Mouse (Mus musculus) CH12.LX (cell line): Measurements from ENCODE around the gene Cngb1. TPM values are rescaled to one million over a fixed set of nuclear protein-coding genes. Genes with fewer than 3 reads are reported as not detected.

Experiments used
- DNase-seq: peaks from one replicate; pipeline ENCODE4 v3.0.0-alpha.2; 2013; ENCODE audit errors: extremely low read depth
- H3K27ac ChIP-seq: 2 replicates; pipeline ENCODE4 v1.5.1; 2012; ENCODE audit warnings: low read depth, mild to moderate bottlenecking, control low read depth, moderate library complexity; ENCODE audit not compliant: insufficient read depth
- H3K27me3 ChIP-seq: replicated peaks from 2 replicates; pipeline ENCODE3; 2012; ENCODE audit warnings: inconsistent platforms
- H3K36me3 ChIP-seq, 2 experiments: replicated peaks in 1 of 2; 2 replicates each; pipeline versions ENCODE3 to v1.6.1; 2012; ENCODE audit warnings: inconsistent platforms in 1 of 2, low read length in 1 of 2, mild to moderate bottlenecking in 1 of 2, mixed read lengths in 1 of 2, moderate library complexity in 1 of 2; ENCODE audit not compliant: control insufficient read depth in 1 of 2, insufficient read depth in 1 of 2
- H3K4me1 ChIP-seq, 2 experiments: 2 replicates each; pipeline ENCODE4 v1.6.1; 2012; ENCODE audit warnings: inconsistent platforms in 1 of 2, moderate library complexity in 1 of 2; ENCODE audit not compliant: insufficient read depth in 2 of 2, control insufficient read depth in 1 of 2
- H3K4me2 ChIP-seq: 2 replicates; pipeline ENCODE4 v1.6.1; 2012; ENCODE audit warnings: low read depth, mild to moderate bottlenecking, control low read depth; ENCODE audit not compliant: poor library complexity, insufficient read depth, severe bottlenecking
- H3K4me3 ChIP-seq, 3 experiments: fragments of 150-350 bp in 1 of 3; sonication (generic) in 1 of 3; replicated peaks in 1 of 3; 2 replicates each; pipeline versions ENCODE3 to v1.5.1; 2011 to 2012; ENCODE audit warnings: low read depth in 2 of 3, low read length in 2 of 3, mild to moderate bottlenecking in 2 of 3, moderate library complexity in 2 of 3, control low read depth in 1 of 3, improper control_type of control experiment in 1 of 3, inconsistent platforms in 1 of 3, mixed read lengths in 1 of 3; ENCODE audit not compliant: poor library complexity in 1 of 3
- H3K79me2 ChIP-seq: replicated peaks from 2 replicates; pipeline ENCODE4 v1.6.1; 2012; ENCODE audit warnings: mild to moderate bottlenecking, moderate library complexity; ENCODE audit not compliant: control insufficient read depth, poor library complexity, insufficient read depth, severe bottlenecking; ENCODE audit errors: extremely low read depth
- H3K9ac ChIP-seq: 2 replicates; pipeline ENCODE4 v1.6.1; 2012; ENCODE audit warnings: low read depth, mild to moderate bottlenecking, control low read depth, moderate library complexity; ENCODE audit not compliant: insufficient read depth
- H3K9me3 ChIP-seq: replicated peaks from 2 replicates; pipeline ENCODE3; 2012; ENCODE audit warnings: low read length, inconsistent platforms, mixed read lengths
- CHD1 ChIP-seq: IDR thresholded peaks from 2 replicates; pipeline ENCODE4 v1.6.1; 2012; ENCODE audit warnings: low read depth, low read length, improper control_type of control experiment, inconsistent platforms
- CHD2 ChIP-seq: IDR thresholded peaks from 2 replicates; pipeline ENCODE4 v1.6.1; 2011; ENCODE audit warnings: low read length, improper control_type of control experiment
- CTCF ChIP-seq, 2 experiments: IDR thresholded peaks in 1 of 2; conservative IDR thresholded peaks in 1 of 2; 2 replicates each; pipeline ENCODE4 v1.5.1; 2011 to 2012; ENCODE audit warnings: low read depth in 2 of 2, low read length in 2 of 2, improper control_type of control experiment in 1 of 2, inconsistent platforms in 1 of 2, mild to moderate bottlenecking in 1 of 2, moderate library complexity in 1 of 2
- E2F4 ChIP-seq: IDR thresholded peaks from 2 replicates; pipeline ENCODE4 v1.6.1; 2011; ENCODE audit warnings: low read depth, low read length, improper control_type of control experiment; ENCODE audit not compliant: insufficient replicate concordance
- ETS1 ChIP-seq: conservative IDR thresholded peaks from 2 replicates; pipeline ENCODE4 v1.6.1; 2012; ENCODE audit warnings: low read depth, mild to moderate bottlenecking, inconsistent platforms, low read length, improper control_type of control experiment, moderate library complexity
- GABPA ChIP-seq: IDR thresholded peaks from 2 replicates; pipeline ENCODE4 v1.6.1; 2012; ENCODE audit warnings: low read depth, low read length, improper control_type of control experiment, inconsistent platforms; ENCODE audit not compliant: insufficient replicate concordance
- HCFC1 ChIP-seq: IDR thresholded peaks from 2 replicates; pipeline ENCODE4 v1.6.1; 2012; ENCODE audit warnings: low read depth, mild to moderate bottlenecking, inconsistent platforms, low read length, improper control_type of control experiment
- IRF4 ChIP-seq: IDR thresholded peaks from 2 replicates; pipeline ENCODE4 v1.6.1; 2014; ENCODE audit warnings: low read depth, mild to moderate bottlenecking, inconsistent platforms, low read length, improper control_type of control experiment
- JUN ChIP-seq: IDR thresholded peaks from 2 replicates; pipeline ENCODE4 v1.6.1; 2011; ENCODE audit warnings: low read depth, mild to moderate bottlenecking, low read length, improper control_type of control experiment, moderate library complexity; ENCODE audit not compliant: insufficient read depth
- JUND ChIP-seq: conservative IDR thresholded peaks from 2 replicates; pipeline ENCODE4 v1.6.1; 2011; ENCODE audit warnings: low read depth, low read length, improper control_type of control experiment
- MAX ChIP-seq: IDR thresholded peaks from 2 replicates; pipeline ENCODE4 v1.6.1; 2011; ENCODE audit warnings: low read length, improper control_type of control experiment
- MXI1 ChIP-seq: IDR thresholded peaks from 2 replicates; pipeline ENCODE4 v1.6.1; 2011; ENCODE audit warnings: mild to moderate bottlenecking, low read depth, low read length, improper control_type of control experiment
- MYC ChIP-seq: IDR thresholded peaks from 2 replicates; pipeline ENCODE4 v1.6.1; 2011; ENCODE audit warnings: low read depth, mild to moderate bottlenecking, improper control_type of control experiment, low read length
- NELFE ChIP-seq: IDR thresholded peaks from 2 replicates; pipeline ENCODE4 v1.6.1; 2011; ENCODE audit warnings: low read depth, low read length, improper control_type of control experiment
- NRF1 ChIP-seq: IDR thresholded peaks from 2 replicates; pipeline ENCODE4 v1.6.1; 2014; ENCODE audit warnings: low read depth, mild to moderate bottlenecking, inconsistent platforms, low read length, improper control_type of control experiment, moderate library complexity
- PAX5 ChIP-seq: IDR thresholded peaks from 2 replicates; pipeline ENCODE4 v1.6.1; 2012; ENCODE audit warnings: low read length, inconsistent platforms, mixed read lengths
- POLR2AphosphoS2 ChIP-seq: IDR thresholded peaks from 2 replicates; pipeline ENCODE4 v1.6.1; 2011; ENCODE audit warnings: low read depth, low read length, improper control_type of control experiment
- RAD21 ChIP-seq: IDR thresholded peaks from 2 replicates; pipeline ENCODE4 v1.6.1; 2011; ENCODE audit warnings: low read depth, mild to moderate bottlenecking, low read length, improper control_type of control experiment, moderate library complexity
- SMC3 ChIP-seq: IDR thresholded peaks from 2 replicates; pipeline ENCODE4 v1.6.1; 2011; ENCODE audit warnings: low read depth, low read length, improper control_type of control experiment
- USF1 ChIP-seq: IDR thresholded peaks from 2 replicates; pipeline ENCODE4 v1.6.1; 2014; ENCODE audit warnings: low read depth, mild to moderate bottlenecking, inconsistent platforms, low read length, improper control_type of control experiment
- ZMIZ1 ChIP-seq: IDR thresholded peaks from 2 replicates; pipeline ENCODE4 v1.6.1; 2012; ENCODE audit warnings: low read depth, mild to moderate bottlenecking, inconsistent platforms, low read length, improper control_type of control experiment
- ZNF384 ChIP-seq: IDR thresholded peaks from 2 replicates; pipeline ENCODE4 v1.6.1; 2012; ENCODE audit warnings: low read depth, low read length, improper control_type of control experiment, inconsistent platforms
- dilution Hi-C: fragments of 300-500 bp; cut with MboI; formaldehyde crosslinking; loops from 2 replicates; pipeline ENCODE4 v1.14.3; 2020; ENCODE audit warnings: low sequenced_read_pairs; ENCODE audit not compliant: extremely low pct_unique_long_range_greater_than_20kb, extremely low pct_ligation_motif_present
- in situ Hi-C: fragments of 300-500 bp; cut with MboI; formaldehyde crosslinking; loops from 3 replicates; pipeline ENCODE4 v1.14.3; 2019; ENCODE audit warnings: low sequenced_read_pairs, low pct_ligation_motif_present, low pct_unique_long_range_greater_than_20kb, mixed read lengths
- polyA plus RNA-seq: library from polyadenylated mRNA; unstranded; fragments of >175 nt; gene quantifications from 2 replicates; pipeline ENCODE4 v1.2.1, GENCODE M21; 2012; ENCODE audit warnings: low read depth; ENCODE audit not compliant: insufficient read length
- total RNA-seq, 2 experiments: library from RNA; depleted of rRNA; stranded (reverse); fragments of 300-350 nt in 1 of 2; fragments of >200 nt in 1 of 2; gene quantifications; 2 replicates each; pipeline ENCODE4 v1.2.3; 2012 to 2014

The Cngb1 gene
- total and polyA plus RNA-seq, 3 experiments, result not detected

GRCm38 (mm10) chr8:95312836-95313235 lies 6.5 kb upstream of the Cngb1 start:
- DNase-seq, result no peak
- no peaks in the 10 kb centered on the region for H3K36me3 ChIP-seq
- H3K4me1 ChIP-seq, result no peaks in the 10 kb centered on the region
- no peak overlapping the region for H3K4me2 ChIP-seq
- H3K9ac ChIP-seq, result no peak overlapping the region
- no peak overlapping the region for H3K27ac ChIP-seq
- H3K27me3 ChIP-seq, result peaks cover 18% of the 10 kb centered on the region
- H3K9me3 ChIP-seq, result no peaks in the 10 kb centered on the region
- dilution Hi-C loops, result no loop called here
- in situ Hi-C loops, result no loop called here
- H3K79me2 ChIP-seq, result no peaks in the 10 kb centered on the region
- TF ChIP-seq MAX (no peak), RAD21 (peak; percentile 34), CTCF (conservative IDR thresholded peaks at IDR 0.05 in 1 of 2, IDR thresholded peaks at IDR 0.05 in 1 of 2; ENCODE audit: low read depth in 2 of 2, low read length in 2 of 2) (peak in 1 of 2 experiments; percentile 50; a peak in 2 of 4 replicates)
- H3K4me3 ChIP-seq, result no peak overlapping the region

GRCm38 (mm10) chr8:95310342-95310970 lies 4.1 kb upstream of the Cngb1 start, which contains the start of gene Tepp:
TSS of gene Tepp (plus strand) at chr8:95310566.
- Histone ChIP-seq H3K4me3 (no peak within 1 kb of the TSS), H3K9me3 (no peaks in the 10 kb centered on the region), H3K79me2 (no peaks in the 10 kb centered on the region), H3K4me1 (no peaks in the 10 kb centered on the region), H3K27ac (no peak within 1 kb of the TSS), H3K9ac (no peak within 1 kb of the TSS), H3K4me2 (no peak within 1 kb of the TSS), H3K36me3 (no peaks in the 10 kb centered on the region), H3K27me3 (peaks cover 38% of the 10 kb centered on the region)
- in situ Hi-C loops (no loop called here), dilution Hi-C loops (no loop called here)
- TF ChIP-seq MYC (no peak), ZMIZ1 (no peak), E2F4 (no peak), SMC3 (no peak), GABPA (no peak), CHD1 (no peak), NRF1 (no peak), ETS1 (no peak), ZNF384 (no peak), MXI1 (no peak), POLR2AphosphoS2 (no peak), USF1 (no peak), JUN (no peak), PAX5 (no peak), HCFC1 (no peak), JUND (no peak), CHD2 (no peak), IRF4 (no peak), NELFE (no peak)
- DNase-seq, result no peak
